Mouse (Mus musculus) bone marrow, adult 2 months (tissue): ENCODE measurements at regions not wholly inside any gene's neighbourhood (a gene's known extent, or its start where the extent isn't known, plus 50 kb on each side); places are given as distances from the start of the nearest gene placed in this dataset.

Experiments
- H3K27ac ChIP-seq: fragments of 200-500 bp; 2 replicates; pipeline ENCODE4 v1.5.1; 2012; ENCODE audit warnings: low read depth, mild to moderate bottlenecking, control low read depth, inconsistent platforms, low read length; ENCODE audit not compliant: control insufficient read depth, poor library complexity, insufficient read depth
- H3K4me1 ChIP-seq: fragments of 200-500 bp; 2 replicates; pipeline ENCODE4 v1.6.1; 2011; ENCODE audit warnings: low read length; ENCODE audit not compliant: control insufficient read depth, insufficient read depth
- H3K4me3 ChIP-seq: fragments of 200-500 bp; replicated peaks from 2 replicates; pipeline ENCODE3; 2011; ENCODE audit warnings: mild to moderate bottlenecking, low read depth, low read length, control low read depth; ENCODE audit not compliant: control insufficient read depth
- CTCF ChIP-seq: fragments of 200-500 bp; IDR thresholded peaks from 2 replicates; pipeline ENCODE4 v1.5.1; 2011; ENCODE audit warnings: low read length, control low read depth; ENCODE audit not compliant: control insufficient read depth, insufficient read depth
- POLR2A ChIP-seq: fragments of 200-500 bp; IDR thresholded peaks from 2 replicates; pipeline ENCODE4 v1.6.1; 2011; ENCODE audit warnings: low read depth, mild to moderate bottlenecking, control low read depth, low read length, borderline replicate concordance; ENCODE audit not compliant: control insufficient read depth
- WGBS: fragments of 180-500 bp; shearing (Covaris S2); methylation state at CpG from one replicate; pipeline ENCODE4 v1.1.7; 2018; 5-methylcytosine and 5-hydroxymethylcytosine counted together

GRCm38 (mm10) chr6:147745690-147746089 lies 270.1 kb downstream of the Ccdc91 start:
- no peak overlapping the region for H3K4me3 ChIP-seq
- WGBS: 68% methylated on average over 2 of the region's 2 CpGs
- H3K27ac ChIP-seq: no peak overlapping the region
- no peak for TF ChIP-seq POLR2A
- no peak for TF ChIP-seq CTCF
- no peaks in the 10 kb centered on the region for H3K4me1 ChIP-seq

GRCm38 (mm10) chr6:147747945-147748344 lies 272.3 kb downstream of the Ccdc91 start:
- Histone ChIP-seq H3K27ac (no peak overlapping the region), H3K4me3 (no peak overlapping the region), H3K4me1 (no peaks in the 10 kb centered on the region)
- TF ChIP-seq CTCF (no peak), POLR2A (no peak)

GRCm38 (mm10) chr6:147752301-147752700 lies 276.7 kb downstream of the Ccdc91 start:
- WGBS: 41% methylated on average over 2 of the region's 2 CpGs
- no peak for TF ChIP-seq POLR2A
- no peak for TF ChIP-seq CTCF
- Histone ChIP-seq H3K4me1 (no peaks in the 10 kb centered on the region; the same call in 1 of the 2 replicates), H3K4me3 (no peak overlapping the region), H3K27ac (no peak overlapping the region)

GRCm38 (mm10) chr6:147753828-147754227 lies 278.2 kb downstream of the Ccdc91 start:
- no peak for TF ChIP-seq CTCF
- TF ChIP-seq POLR2A: no peak
- no peak overlapping the region for H3K4me3 ChIP-seq
- no peaks in the 10 kb centered on the region; the same call in 1 of the 2 replicates for H3K4me1 ChIP-seq
- 64% methylated on average over 2 of the region's 2 CpGs for WGBS
- H3K27ac ChIP-seq: no peak overlapping the region

GRCm38 (mm10) chr6:147755750-147756523 lies 280.3 kb downstream of the Ccdc91 start:
- TF ChIP-seq CTCF (no peak), POLR2A (no peak)
- WGBS: 75% methylated on average over 7 of the region's 7 CpGs
- H3K4me3 ChIP-seq: no peak overlapping the region
- H3K4me1 ChIP-seq: no peaks in the 10 kb centered on the region; the same call in 1 of the 2 replicates
- H3K27ac ChIP-seq: no peak overlapping the region

- WGBS: 62% methylated on average over 7 of the region's 7 CpGs
Measured at GRCm38 (mm10) chr6:147759485-147759884, 283.9 kb downstream of the Ccdc91 start.

GRCm38 (mm10) chr6:147760113-147760512 lies 284.5 kb downstream of the Ccdc91 start:
- no peak overlapping the region for H3K4me3 ChIP-seq
- H3K27ac ChIP-seq: no peak overlapping the region
- TF ChIP-seq CTCF: no peak
- no peaks in the 10 kb centered on the region for H3K4me1 ChIP-seq
- 59% methylated on average over 2 of the region's 2 CpGs for WGBS

More at GRCm38 (mm10) chr6:147759485-147759884, 283.9 kb downstream of the Ccdc91 start:
- Histone ChIP-seq H3K4me1 (no peaks in the 10 kb centered on the region; the same call in 1 of the 2 replicates), H3K27ac (no peak overlapping the region), H3K4me3 (no peak overlapping the region)
- TF ChIP-seq CTCF (no peak), POLR2A (no peak)

- TF ChIP-seq CTCF (no peak), POLR2A (no peak)
- 69% methylated on average over 1 of the region's 1 CpGs for WGBS
- no peaks in the 10 kb centered on the region for H3K4me1 ChIP-seq
- no peak overlapping the region for H3K4me3 ChIP-seq
- no peak overlapping the region for H3K27ac ChIP-seq
Measured at GRCm38 (mm10) chr6:147765241-147765640, 281.8 kb upstream of the Far2 start.
